Mouse (Mus musculus) stomach, embryonic 15.5 days (tissue): ENCODE results near the gene Zfp385c. TPM values are rescaled to one million over a fixed set of nuclear protein-coding genes. Genes with fewer than 3 reads are reported as not detected.

ENCODE experiments used
- ATAC-seq: fragments of 200-750 bp; cut with Nextera tagmentation; 2 replicates; pipeline ENCODE4 v1.8.0; 2017; ENCODE audit warnings: low read depth, moderate number of reproducible peaks, moderate TSS enrichment; ENCODE audit not compliant: insufficient read depth, low FRiP score
- H3K27ac ChIP-seq: fragments of 300-500 bp; sonication (generic); 2 replicates; pipeline ENCODE4 v1.5.1; 2015; ENCODE audit warnings: mild to moderate bottlenecking, inconsistent platforms
- H3K27me3 ChIP-seq: fragments of 300-500 bp; sonication (generic); replicated peaks from 2 replicates; pipeline ENCODE4 v1.6.1; 2015; ENCODE audit warnings: inconsistent platforms
- H3K36me3 ChIP-seq: fragments of 300-500 bp; sonication (generic); 2 replicates; pipeline ENCODE4 v1.6.1; 2015; ENCODE audit warnings: inconsistent platforms
- H3K4me1 ChIP-seq: fragments of 300-500 bp; sonication (generic); 2 replicates; pipeline ENCODE4 v1.6.1; 2015; ENCODE audit warnings: inconsistent platforms
- H3K4me2 ChIP-seq: fragments of 300-500 bp; sonication (generic); 2 replicates; pipeline ENCODE4 v1.6.1; 2015; ENCODE audit warnings: mild to moderate bottlenecking, inconsistent platforms
- H3K4me3 ChIP-seq: fragments of 300-500 bp; sonication (generic); replicated peaks from 2 replicates; pipeline ENCODE4 v1.5.1; 2015; ENCODE audit warnings: inconsistent platforms
- H3K9ac ChIP-seq: fragments of 300-500 bp; sonication (generic); 2 replicates; pipeline ENCODE4 v1.6.1; 2015; ENCODE audit warnings: inconsistent platforms
- H3K9me3 ChIP-seq: fragments of 300-500 bp; sonication (generic); 2 replicates; pipeline ENCODE4 v1.6.1; 2016; ENCODE audit warnings: inconsistent platforms
- WGBS: fragments of 180-500 bp; shearing (Covaris S2); methylation state at CpG from one replicate; pipeline ENCODE4 v1.1.7; 2015; 5-methylcytosine and 5-hydroxymethylcytosine counted together
- polyA plus RNA-seq: library from polyadenylated mRNA; unstranded; fragments of >200 nt; fragmentation: Nextera tagmentation; extraction: Ambion mirVana; gene quantifications from 2 replicates; pipeline ENCODE4 v1.2.1, GENCODE M21; 2015

Gene Zfp385c
- polyA plus RNA-seq, 1 experiment from 2014 or later: 0.06 TPM

GRCm38 (mm10) chr11:100605451-100605850 lies 86.8 kb downstream of the Zfp385c start:
- Histone ChIP-seq H3K27me3 (no peaks in the 10 kb centered on the region), H3K4me2 (no peak overlapping the region), H3K36me3 (peaks cover 3% of the 10 kb centered on the region; the same call in 1 of the 2 replicates), H3K9me3 (no peaks in the 10 kb centered on the region), H3K9ac (no peak overlapping the region), H3K4me1 (peaks cover 23% of the 10 kb centered on the region), H3K4me3 (no peak overlapping the region), H3K27ac (no peak overlapping the region)
- no peak for ATAC-seq
- WGBS: 90% methylated on average over 10 of the region's 10 CpGs

DNA sequence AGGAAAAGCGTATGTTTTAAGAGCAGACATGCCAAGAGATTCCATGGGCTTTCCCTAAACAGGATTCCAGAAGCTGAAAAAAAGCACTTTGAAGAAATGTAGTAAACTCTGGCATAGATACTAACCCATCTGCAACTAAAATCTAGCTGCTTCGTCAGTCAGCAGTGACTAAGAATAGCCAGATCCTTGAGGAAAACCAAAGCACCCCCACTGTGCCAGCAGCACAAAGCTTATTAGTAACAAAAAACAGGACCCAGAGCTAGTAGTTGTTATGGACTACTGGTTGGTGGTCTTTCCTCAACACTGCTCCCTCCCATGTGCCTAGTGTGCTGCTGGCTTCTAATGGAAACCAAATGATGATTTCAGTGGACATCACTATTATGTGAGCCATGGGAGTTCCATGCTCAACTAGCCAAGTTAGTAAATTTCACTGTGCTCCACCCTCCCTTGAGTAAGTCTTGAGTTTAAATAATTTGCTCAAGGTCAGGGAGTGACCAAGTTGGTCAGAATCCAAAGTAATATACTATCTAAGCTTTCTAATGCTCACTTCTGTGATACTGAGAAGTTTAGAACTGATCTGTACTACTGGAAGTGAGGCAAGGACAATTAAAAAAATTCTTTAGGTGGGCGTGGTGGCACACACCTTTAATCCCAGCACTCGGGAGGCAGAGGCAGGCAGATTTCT lies 87.8 kb downstream of the Zfp385c start:
- H3K36me3 ChIP-seq: peaks cover 8% of the 10 kb centered on the region; the same call in 1 of the 2 replicates
- H3K27ac ChIP-seq: 0 out of 2 replicates have a peak overlapping the region, but pooled peaks have one; percentile 2
- 69% methylated on average over 4 of the region's 4 CpGs for WGBS
- H3K4me3 ChIP-seq: no peak overlapping the region
- H3K27me3 ChIP-seq: no peaks in the 10 kb centered on the region
- no peaks in the 10 kb centered on the region for H3K9me3 ChIP-seq
- H3K4me1 ChIP-seq: peaks cover 15% of the 10 kb centered on the region
- no peak for ATAC-seq
- no peak overlapping the region for H3K4me2 ChIP-seq
- no peak overlapping the region for H3K9ac ChIP-seq

DNA sequence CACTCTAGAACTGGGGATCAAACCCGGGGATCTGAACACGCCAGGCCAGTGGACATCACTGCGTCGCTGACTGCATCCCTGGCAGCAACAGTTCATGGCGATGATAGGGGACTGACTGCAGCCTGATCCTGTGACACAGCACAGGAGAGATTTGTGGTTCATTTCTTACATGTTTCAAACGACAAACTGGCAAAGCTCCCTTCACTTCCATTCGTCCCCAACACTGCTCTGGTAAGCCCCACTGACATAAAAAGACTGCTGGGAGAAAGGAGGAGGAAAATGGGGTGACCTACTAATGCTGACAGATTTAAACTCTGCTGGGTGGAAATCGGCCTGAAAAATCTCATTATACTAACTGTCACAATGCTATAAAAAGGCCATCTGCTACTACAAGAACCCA lies 88.4 kb downstream of the Zfp385c start:
- Histone ChIP-seq H3K9ac (no peak overlapping the region), H3K27me3 (no peaks in the 10 kb centered on the region), H3K4me1 (peaks cover 11% of the 10 kb centered on the region), H3K4me2 (no peak overlapping the region), H3K36me3 (peaks cover 12% of the 10 kb centered on the region; the same call in 1 of the 2 replicates), H3K9me3 (no peaks in the 10 kb centered on the region), H3K4me3 (no peak overlapping the region), H3K27ac (0 out of 2 replicates have a peak overlapping the region, but pooled peaks have one; percentile 2)
- no peak for ATAC-seq
- 77% methylated on average over 8 of the region's 8 CpGs for WGBS

DNA sequence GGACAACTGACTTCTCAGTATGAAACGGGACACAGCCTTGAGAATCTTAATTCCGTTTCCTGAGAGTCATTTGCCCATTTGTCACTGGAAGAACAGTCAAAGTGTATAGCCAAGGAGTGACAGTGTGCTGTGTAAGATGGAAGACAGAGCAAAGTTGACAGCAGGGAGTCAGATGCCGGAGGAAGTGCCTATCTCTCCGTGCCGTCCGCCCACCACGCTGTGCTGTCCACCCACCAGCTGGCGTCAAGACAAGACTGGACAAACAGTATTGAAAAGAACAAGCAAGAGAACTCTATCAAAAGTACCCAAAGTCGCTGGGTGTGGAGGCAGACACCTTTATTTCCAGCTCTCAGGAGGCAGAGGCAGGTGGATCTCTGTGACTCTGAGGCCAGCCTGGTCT lies 89.1 kb downstream of the Zfp385c start:
- Histone ChIP-seq H3K4me1 (peaks cover 11% of the 10 kb centered on the region), H3K27ac (no peak overlapping the region), H3K36me3 (peaks cover 18% of the 10 kb centered on the region; the same call in 1 of the 2 replicates), H3K4me3 (no peak overlapping the region), H3K4me2 (no peak overlapping the region), H3K27me3 (no peaks in the 10 kb centered on the region), H3K9me3 (no peaks in the 10 kb centered on the region), H3K9ac (no peak overlapping the region)
- WGBS: 85% methylated on average over 9 of the region's 9 CpGs
- ATAC-seq: no peak

DNA sequence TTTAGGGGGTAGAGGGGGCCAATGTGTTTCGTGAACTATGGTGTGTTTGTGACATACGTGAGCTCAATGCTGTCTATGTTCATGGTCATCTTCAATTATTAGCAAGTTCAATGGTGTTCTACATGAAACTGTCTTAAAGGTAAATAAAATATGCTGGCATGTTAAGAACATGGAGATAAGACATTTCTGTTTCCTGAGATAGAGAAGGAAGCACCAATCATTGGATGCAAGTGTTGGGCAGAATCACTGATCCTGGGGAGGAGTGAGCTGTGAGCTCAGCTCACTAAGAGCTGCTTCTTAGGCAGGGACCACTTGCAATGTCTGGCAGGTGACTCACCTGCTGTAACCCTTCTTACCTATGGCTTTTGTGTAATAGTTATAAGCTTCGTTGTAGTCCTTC lies 90.9 kb downstream of the Zfp385c start:
- H3K9me3 ChIP-seq: no peaks in the 10 kb centered on the region
- 95% methylated on average over 3 of the region's 3 CpGs for WGBS
- no peak for ATAC-seq
- no peak overlapping the region for H3K4me3 ChIP-seq
- no peak overlapping the region for H3K27ac ChIP-seq
- H3K4me1 ChIP-seq: peaks cover 11% of the 10 kb centered on the region
- H3K4me2 ChIP-seq: no peak overlapping the region
- H3K36me3 ChIP-seq: peaks cover 26% of the 10 kb centered on the region
- no peak overlapping the region for H3K9ac ChIP-seq
- H3K27me3 ChIP-seq: no peaks in the 10 kb centered on the region

DNA sequence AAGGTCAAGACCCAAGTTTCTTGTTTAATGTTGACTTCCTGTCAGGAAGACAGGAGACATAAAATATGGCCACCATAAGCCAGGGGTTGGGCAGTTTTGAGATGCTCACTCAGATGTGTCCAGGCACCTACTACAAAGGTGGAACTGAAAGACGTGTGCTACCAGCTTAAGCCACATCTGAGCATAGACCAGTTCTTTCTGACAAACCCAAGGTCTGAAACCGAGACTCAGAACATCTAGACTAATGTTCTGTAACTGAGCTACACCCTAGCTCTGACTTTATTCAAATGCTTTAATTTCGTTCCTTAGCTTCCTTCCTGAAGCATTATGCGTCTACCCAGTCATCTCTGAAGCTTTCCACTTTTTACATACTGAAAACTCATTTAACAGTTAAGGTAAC lies 94.2 kb downstream of the Zfp385c start:
- no peaks in the 10 kb centered on the region for H3K4me1 ChIP-seq
- peaks cover 37% of the 10 kb centered on the region for H3K36me3 ChIP-seq
- no peaks in the 10 kb centered on the region for H3K9me3 ChIP-seq
- no peak overlapping the region for H3K4me3 ChIP-seq
- no peak overlapping the region for H3K9ac ChIP-seq
- ATAC-seq: no peak
- WGBS: 75% methylated on average over 4 of the region's 4 CpGs
- no peaks in the 10 kb centered on the region for H3K27me3 ChIP-seq
- H3K4me2 ChIP-seq: no peak overlapping the region
- no peak overlapping the region for H3K27ac ChIP-seq

GRCm38 (mm10) chr11:100595533-100595932 lies 96.7 kb downstream of the Zfp385c start:
- Histone ChIP-seq H3K9ac (no peak overlapping the region), H3K27me3 (no peaks in the 10 kb centered on the region), H3K4me1 (no peaks in the 10 kb centered on the region), H3K4me2 (no peak overlapping the region), H3K36me3 (peaks cover 61% of the 10 kb centered on the region), H3K9me3 (no peaks in the 10 kb centered on the region), H3K4me3 (no peak overlapping the region), H3K27ac (no peak overlapping the region)
- ATAC-seq: no peak
- 87% methylated on average over 4 of the region's 4 CpGs for WGBS

DNA sequence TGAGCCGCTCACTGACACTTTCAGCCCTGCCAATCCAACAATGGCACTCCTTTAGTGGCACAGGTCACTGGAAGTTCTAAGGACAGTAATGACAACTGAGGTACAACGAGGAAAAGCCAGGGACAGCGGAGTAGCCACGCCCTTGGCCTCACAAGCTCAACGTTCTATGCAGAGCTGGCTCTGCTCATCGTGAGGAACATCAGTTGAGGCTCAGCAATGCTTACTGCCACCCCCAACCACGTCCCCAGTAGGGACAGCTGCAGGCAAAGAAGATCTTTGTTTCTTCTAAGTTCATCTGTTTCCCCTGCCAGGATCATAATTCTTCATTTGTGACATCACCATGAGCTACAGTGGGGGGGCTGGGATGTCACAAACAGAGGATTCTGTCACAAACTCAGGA lies 97.6 kb downstream of the Zfp385c start:
- Histone ChIP-seq H3K4me2 (no peak overlapping the region), H3K36me3 (peaks cover 62% of the 10 kb centered on the region), H3K9me3 (no peaks in the 10 kb centered on the region), H3K4me1 (no peaks in the 10 kb centered on the region), H3K4me3 (no peak overlapping the region), H3K27me3 (no peaks in the 10 kb centered on the region), H3K27ac (no peak overlapping the region), H3K9ac (no peak overlapping the region)
- WGBS: 80% methylated on average over 7 of the region's 7 CpGs
- ATAC-seq: no peak

DNA sequence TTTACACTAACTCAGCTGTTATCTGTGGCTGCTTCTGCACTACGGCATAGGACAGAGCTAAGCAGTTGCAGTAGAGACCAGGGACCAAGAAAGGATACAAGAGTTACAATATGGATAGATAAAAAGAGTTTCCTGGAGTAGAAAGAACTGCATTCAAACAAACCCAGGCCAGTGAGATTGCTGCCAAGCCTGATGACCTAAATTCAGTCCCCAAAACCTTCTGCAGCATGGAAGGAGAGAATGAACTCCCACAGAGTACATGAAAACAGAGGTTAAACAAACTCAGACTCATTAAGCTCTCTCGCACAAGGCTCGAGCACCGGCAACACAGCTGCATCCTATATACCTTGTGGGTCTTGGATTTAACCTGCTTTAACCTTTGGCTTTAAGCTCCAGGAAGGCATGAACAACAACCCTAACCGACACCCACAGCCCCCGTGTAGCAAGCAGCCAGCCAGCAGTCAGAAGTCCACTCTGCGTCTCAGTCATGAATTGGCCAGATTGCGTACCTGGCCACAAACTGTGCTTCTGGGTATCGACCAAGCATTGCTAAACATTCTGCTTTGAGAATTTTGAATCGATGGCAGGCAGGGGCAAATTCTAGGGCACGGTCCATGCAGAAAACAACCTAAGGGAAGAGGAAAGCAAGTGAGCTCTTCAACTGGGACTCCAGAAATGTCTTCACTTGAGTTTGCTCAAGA lies 99.8 kb downstream of the Zfp385c start:
- Histone ChIP-seq H3K4me3 (no peak overlapping the region), H3K4me1 (no peaks in the 10 kb centered on the region), H3K9me3 (no peaks in the 10 kb centered on the region), H3K27ac (no peak overlapping the region), H3K4me2 (no peak overlapping the region), H3K27me3 (no peaks in the 10 kb centered on the region), H3K36me3 (peaks cover 61% of the 10 kb centered on the region), H3K9ac (no peak overlapping the region)
- WGBS: 92% methylated on average over 11 of the region's 11 CpGs
- no peak for ATAC-seq

- ATAC-seq: no peak
- Histone ChIP-seq H3K9me3 (no peaks in the 10 kb centered on the region), H3K4me2 (no peak overlapping the region), H3K4me1 (no peaks in the 10 kb centered on the region), H3K27ac (no peak overlapping the region), H3K4me3 (no peak overlapping the region), H3K36me3 (peaks cover 82% of the 10 kb centered on the region), H3K9ac (no peak overlapping the region), H3K27me3 (no peaks in the 10 kb centered on the region)
- 86% methylated on average over 2 of the region's 2 CpGs for WGBS
Measured at GRCm38 (mm10) chr11:100588462-100588861, 103.8 kb downstream of the Zfp385c start.

DNA sequence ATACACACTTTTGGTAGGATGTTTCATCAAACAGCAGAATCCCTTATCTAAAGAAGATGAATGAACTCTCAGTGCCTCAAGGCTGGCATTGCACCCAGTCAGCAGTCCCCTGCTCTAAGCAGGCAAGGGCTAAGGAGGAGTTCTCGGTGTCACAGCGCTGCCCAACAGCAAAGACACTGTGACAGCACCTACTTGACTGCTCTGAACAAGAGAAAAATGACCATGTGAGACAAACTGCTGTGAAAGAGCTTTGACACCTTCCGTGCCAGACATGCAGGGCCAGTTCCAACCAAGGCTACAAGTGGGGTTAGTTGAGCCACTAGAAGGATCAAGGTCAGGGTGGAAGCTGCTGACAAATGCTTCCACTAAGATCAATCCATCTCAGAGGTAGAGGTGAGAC lies 107.1 kb downstream of the Zfp385c start:
- no peak overlapping the region for H3K4me2 ChIP-seq
- no peak for ATAC-seq
- no peaks in the 10 kb centered on the region for H3K4me1 ChIP-seq
- H3K36me3 ChIP-seq: peaks cover 74% of the 10 kb centered on the region
- WGBS: 94% methylated on average over 3 of the region's 3 CpGs
- H3K27ac ChIP-seq: no peak overlapping the region
- no peaks in the 10 kb centered on the region for H3K27me3 ChIP-seq
- H3K9ac ChIP-seq: no peak overlapping the region
- no peak overlapping the region for H3K4me3 ChIP-seq
- no peaks in the 10 kb centered on the region for H3K9me3 ChIP-seq

DNA sequence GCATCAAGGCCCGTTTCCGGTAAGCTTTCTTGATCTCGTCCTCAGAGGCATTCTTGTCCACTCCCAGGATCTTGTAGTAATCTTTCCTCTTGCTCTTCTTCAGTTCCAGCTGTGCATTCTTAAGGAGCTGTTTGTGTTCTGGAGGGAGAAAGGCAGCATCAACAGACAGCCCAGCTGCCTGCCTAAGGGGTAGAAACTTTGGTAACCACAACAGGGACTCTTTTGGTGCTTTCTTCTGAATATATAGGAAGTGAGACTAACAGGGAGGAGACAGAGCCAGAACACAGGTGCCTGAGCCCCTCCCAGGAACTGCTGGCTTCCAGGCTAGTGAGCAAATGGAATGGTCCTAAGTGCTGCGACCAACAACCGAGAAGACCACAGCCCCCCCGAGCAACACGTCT lies 107.7 kb downstream of the Zfp385c start:
- Histone ChIP-seq H3K4me3 (no peak overlapping the region), H3K27ac (no peak overlapping the region), H3K9ac (no peak overlapping the region), H3K36me3 (peaks cover 72% of the 10 kb centered on the region), H3K4me1 (no peaks in the 10 kb centered on the region), H3K27me3 (no peaks in the 10 kb centered on the region), H3K9me3 (no peaks in the 10 kb centered on the region), H3K4me2 (no peak overlapping the region)
- ATAC-seq: no peak
- WGBS: 87% methylated on average over 7 of the region's 7 CpGs
